Mouse (Mus musculus) heart, postnatal 4 days (tissue): Measurements from ENCODE around the gene Dusp13. TPM values are rescaled to one million over a fixed set of nuclear protein-coding genes. Genes with fewer than 3 reads are reported as not detected.
A peak's percentile ranks its signal among the peaks of the same experiment; 100 is the strongest.

Experiments
- DNase-seq: peaks from one replicate; pipeline ENCODE4 v3.0.0; 2021
- total RNA-seq, 2 experiments: library from RNA; stranded (reverse); gene quantifications; 2 replicates each; pipeline ENCODE4 v1.2.3; 2021

The Dusp13 gene
- total RNA-seq, 2 experiments from 2014 or later = not detected

DNA sequence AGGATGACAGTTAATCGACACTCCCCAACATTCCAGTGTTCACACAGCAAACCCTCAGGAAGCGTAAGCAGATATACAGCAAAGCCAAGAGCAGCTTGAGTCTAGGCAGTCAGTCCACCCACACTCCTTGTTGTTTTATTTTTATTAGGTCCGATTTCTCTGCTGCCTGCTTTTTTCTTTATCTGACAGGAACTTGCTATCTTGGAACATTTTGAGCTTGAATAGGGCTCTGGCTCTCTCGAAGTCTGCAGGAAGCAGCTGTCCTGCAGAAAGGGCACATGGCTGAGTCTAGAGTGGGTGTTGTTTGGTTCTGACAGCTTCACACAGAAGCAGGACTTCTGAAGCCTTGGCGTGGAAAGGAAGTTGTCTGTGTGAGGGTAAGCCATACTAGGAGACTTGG is 47.7 kb downstream of the Dusp13 start:
- no peak for DNase-seq

DNA sequence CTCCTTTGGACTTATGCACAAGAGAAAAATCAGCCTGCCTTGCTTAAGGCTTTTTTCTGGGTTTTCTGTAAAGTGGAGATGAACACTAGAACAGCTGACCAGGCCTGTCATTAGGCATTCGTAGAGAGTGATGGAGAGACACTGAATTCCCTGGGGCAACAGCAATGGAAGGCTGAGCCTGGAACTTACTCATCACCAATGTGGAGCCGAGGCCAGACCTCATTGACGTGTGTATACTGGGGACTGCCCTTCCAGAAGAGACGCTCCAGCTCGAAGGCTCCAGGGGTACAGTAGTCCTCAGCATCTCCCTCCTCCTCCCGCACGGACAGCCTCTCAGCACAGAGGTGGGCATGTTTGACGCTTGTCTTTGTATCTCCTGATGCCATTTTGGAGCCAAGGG is 48.3 kb downstream of the Dusp13 start:
- DNase-seq = no peak

DNA sequence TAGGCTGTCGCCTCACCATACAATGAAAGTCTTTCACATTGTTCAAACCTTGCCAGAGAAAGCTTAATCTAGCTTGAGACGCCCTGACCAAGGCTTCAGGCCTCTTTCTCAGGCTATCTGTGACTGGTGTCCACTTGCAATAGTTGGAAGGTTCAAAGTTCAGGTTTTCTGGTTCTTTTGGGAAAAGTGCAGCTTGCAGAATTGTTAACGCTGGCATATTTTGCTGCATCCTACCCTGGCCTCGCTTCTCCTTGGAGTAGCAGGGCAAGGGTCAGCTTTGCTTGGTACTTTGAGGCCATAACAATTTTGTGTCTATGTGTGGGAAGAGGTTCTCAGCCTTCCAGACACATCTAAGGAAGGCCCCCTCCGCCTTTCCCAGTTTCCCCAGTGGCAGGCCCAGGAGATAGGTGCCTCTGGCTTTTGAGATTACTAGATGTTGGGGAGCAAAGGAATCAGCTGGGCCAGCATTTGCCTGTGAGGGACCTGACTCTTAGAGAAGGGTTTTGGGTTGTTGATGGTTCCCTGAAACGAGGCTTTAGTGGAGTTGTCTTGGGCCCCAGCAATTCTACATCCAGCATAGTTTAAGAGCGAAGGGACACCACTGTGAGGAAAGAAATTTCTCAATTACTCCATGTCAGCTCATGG is 54.7 kb downstream of the Dusp13 start:
- no peak for DNase-seq

DNA sequence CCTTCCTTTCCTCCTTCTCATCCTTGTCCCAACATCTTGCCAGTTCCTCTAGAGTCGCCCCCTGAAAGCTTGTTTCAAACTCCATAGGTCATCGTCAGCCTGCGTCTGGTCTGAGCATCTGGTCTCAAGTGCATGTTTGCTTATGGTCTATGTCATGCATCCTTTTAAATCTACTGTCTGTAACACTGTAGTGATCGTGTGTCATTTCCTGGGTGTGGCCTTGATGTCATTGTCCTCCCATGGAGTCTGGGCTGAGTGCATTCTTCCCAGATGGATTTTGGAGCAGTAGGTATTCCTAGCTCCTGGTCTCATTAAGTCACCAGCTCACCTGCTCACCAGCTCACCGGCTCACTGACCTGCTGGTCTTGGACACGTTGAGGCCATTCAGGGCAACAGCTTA is 56.0 kb downstream of the Dusp13 start:
- no peak for DNase-seq

DNA sequence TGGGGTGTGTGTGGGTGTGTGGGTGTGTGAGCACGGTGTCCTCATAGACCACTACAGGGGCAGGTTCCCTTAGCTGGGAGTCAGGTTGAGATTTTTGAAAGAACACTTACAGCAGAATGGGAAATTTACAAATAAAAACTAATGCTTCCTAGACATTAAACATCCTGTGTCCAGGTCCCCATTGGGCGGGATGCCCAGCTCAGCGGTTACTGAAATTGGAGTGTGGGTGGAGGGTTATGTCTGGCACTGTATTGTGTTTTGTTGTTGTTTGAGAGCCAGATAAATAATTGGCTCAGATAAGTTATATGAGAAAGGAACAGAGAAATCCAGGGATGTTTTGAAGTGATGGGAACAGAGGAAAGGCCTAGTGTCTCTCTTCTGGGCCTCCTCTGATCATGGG is 59.9 kb downstream of the Dusp13 start:
- DNase-seq = no peak

DNA sequence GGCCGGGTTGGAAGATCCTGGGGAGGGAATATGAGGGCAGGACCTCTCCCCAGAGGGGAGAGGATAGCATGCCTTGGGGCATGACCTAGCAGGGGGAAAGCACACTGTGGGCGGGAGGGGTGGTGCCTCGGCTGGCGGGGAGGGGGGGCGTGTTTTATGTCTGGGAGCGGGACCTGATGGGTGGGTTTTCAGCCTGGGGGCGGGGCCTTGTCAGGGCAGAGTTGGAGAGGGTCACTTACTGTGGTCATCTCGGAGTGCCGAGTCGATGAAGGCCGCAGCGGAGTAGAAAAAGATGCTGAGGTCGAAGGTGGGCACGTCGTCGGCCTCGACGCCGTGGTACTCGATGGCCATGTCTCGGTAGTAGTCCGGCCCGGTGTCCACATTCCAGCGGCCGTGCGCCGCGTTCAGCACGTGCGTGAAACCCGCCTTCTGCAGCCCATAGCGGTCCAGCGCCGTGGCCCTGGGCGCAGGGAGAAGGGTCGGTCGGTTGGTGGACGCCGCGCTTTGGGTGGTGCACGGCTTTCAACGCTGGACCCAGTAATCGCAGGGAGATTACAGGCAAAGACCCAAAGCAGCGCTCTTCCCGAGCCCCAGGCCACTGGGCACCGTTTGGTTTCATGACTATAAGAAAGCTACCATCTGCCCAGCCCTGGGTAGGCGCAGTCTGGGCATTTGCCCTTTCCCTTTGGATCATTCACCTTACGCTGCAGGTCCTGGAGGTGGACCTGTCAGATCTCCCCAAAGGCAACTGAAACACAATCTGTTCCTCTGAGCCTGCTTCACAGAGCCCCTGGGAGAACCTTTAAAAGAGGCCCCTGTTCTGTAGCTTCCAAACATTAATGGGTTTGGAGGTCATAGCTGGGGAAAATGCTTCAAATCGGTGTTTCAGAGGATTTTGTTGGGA is 64.4 kb downstream of the Dusp13 start:
- DNase-seq = peak; percentile 41

DNA sequence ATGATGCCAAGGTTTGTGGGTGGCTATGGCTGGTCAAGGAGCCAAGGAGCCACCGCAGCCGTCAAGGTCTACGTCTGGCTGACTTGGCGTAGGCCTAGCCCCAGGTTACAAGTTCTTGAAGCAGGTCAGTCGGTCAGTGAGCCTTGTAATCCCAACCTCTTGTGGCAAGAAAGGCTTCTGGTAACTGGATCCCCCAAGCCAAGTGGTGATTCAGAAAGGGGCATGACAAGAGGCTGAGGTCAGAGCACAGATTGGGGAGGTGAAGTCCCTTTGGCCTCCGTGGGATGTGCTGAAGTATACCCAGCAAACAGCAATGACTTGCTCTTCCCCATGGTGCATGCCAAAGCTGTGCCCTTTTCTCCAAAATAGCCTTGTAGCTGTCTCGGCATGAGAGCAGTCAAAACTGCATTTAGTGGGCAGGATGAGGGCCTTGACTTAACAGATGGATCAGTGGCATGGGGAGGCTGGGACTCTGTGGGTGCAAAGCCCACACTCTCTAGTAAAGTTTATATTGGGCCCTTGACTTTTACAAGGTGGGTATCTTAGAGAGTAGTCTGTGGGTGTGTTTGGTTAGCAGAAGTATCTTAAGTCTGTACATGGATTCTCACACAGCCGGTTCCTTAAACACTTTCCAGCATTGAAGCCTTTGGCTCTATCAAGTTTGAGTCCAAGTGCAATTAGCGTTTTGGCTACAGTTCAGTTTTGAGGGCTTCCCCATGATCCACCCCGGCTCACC is 65.4 kb downstream of the Dusp13 start:
- DNase-seq = no peak

DNA sequence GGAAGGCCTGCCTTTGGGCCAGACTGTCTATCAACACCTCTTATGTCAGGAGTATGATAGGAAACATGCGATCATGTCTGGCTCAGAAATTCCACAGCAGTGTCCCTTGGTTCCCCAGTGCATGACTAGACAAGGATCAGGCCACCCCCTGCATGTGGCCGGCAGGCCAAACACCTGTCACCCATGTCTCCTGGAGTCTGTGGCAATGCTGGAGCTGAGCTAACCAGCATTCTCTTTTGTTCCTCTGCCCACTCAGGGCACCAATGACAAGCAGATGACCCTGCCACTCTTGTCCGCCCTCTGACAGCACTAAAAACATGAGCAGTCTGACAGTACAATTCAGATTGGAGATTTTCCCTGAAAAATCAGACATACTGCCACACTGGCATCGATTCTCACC is 67.1 kb downstream of the Dusp13 start:
- DNase-seq = no peak

Other genes starting within 250 kb of the Dusp13 start
- gene Dupd1, start 36.6 kb downstream of the Dusp13 start, total RNA-seq = under 1 TPM in 1 of 2 experiments, not detected in 1; 0.68 TPM
- 10 to 100 TPM; 26.1 to 27.4 TPM for gene Samd8, start 650 bp downstream of the Dusp13 start, total RNA-seq
- 100 to 1,000 TPM; 606 to 622 TPM for gene Vdac2, start 74.1 kb upstream of the Dusp13 start, total RNA-seq
- 10 to 100 TPM; 16.9 to 25.9 TPM for gene Comtd1, start 97.8 kb upstream of the Dusp13 start, total RNA-seq
- gene Zfp503, start 238.4 kb upstream of the Dusp13 start, total RNA-seq = 1 to 10 TPM; 2.5 to 3.3 TPM